In the genomic region with DNA sequence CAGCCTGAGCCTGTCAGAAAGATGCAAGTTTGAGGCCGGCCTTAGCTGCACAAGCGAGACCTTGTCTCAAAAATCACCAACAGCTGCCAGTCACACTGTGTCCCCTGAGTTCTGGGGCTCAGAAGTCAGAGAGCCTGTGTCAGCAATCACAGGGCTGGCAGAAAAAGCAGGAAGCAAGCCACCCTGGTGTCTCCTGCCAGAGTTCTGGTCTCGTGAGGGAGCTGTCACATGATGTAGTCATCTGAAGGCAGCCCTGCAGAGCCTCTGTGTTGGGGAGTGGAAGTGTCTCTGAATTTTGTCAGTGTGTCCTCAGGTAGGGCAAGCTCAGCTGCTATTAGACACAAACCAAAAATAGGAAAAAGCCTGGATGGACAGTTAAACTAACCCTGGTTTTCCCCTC, we compare ENCODE assay signal across 11 mouse cellular contexts. TPM values are rescaled to one million over a fixed set of nuclear protein-coding genes. Genes with fewer than 3 reads are reported as not detected.
DNase-seq lines count a peak whose midpoint lies in the region; ATAC-seq and TF ChIP-seq lines count a peak whose summit lies in the region.
"Had no signal": no experiment of that assay in that cellular context is flagged by ENCODE, and none has a peak within 500 bp of the region (broad histone marks: within the 10 kb centered on the region; RNA-seq: fewer than 3 reads in every experiment).

No protein-coding gene starts in this region.

- no peak for ATAC-seq in hindbrain, embryonic 13.5 days (ENCODE audit: low FRiP score)
- ATAC-seq: forebrain, embryonic 14.5 days had no signal

- H3K27ac ChIP-seq in thymus, adult 2 months (ENCODE audit: control insufficient read depth, insufficient read depth, low read length) = no peak overlapping the region
- H3K27ac ChIP-seq in hindbrain, embryonic 13.5 days = no peak overlapping the region
- H3K27ac ChIP-seq: hindbrain, embryonic 12.5 days; midbrain, embryonic 12.5 days had no signal

- no peak overlapping the region for H3K4me2 ChIP-seq in hindbrain, embryonic 13.5 days
- H3K4me2 ChIP-seq: hindbrain, embryonic 12.5 days; midbrain, embryonic 12.5 days had no signal

- DNase-seq in layer of hippocampus, adult 11-12 months (ENCODE audit: low spot score) = peak; percentile 58
- DNase-seq in layer of hippocampus, postnatal 10 days (ENCODE audit: low spot score in 2 of 2) = no peak
- peak; percentile 87 for DNase-seq in adipocyte (ENCODE audit: low spot score)
- DNase-seq in heart, adult 18-20 months = peak; percentile 84 to 91
- peak; percentile 78 for DNase-seq in heart, postnatal 4 days
- DNase-seq in cerebellum, postnatal 4 days (ENCODE audit: low spot score in 2 of 2) = no peak
- DNase-seq in thymus, adult 2 months = no peak

- no peaks in the 10 kb centered on the region for H3K9me3 ChIP-seq in hindbrain, embryonic 13.5 days
- H3K9me3 ChIP-seq: hindbrain, embryonic 12.5 days; midbrain, embryonic 12.5 days had no signal

- 75% methylated on average over 3 of the region's 3 CpGs for WGBS in thymus, adult 2 months
- 80% methylated on average over 3 of the region's 3 CpGs for WGBS in hindbrain, embryonic 13.5 days

- H3K9ac ChIP-seq in hindbrain, embryonic 13.5 days = no peak overlapping the region
- H3K9ac ChIP-seq: hindbrain, embryonic 12.5 days; midbrain, embryonic 12.5 days had no signal

- TF ChIP-seq CTCF in thymus, adult 2 months (IDR thresholded peaks at IDR 0.05; ENCODE audit: borderline replicate concordance, control insufficient read depth, extremely low read depth, insufficient read depth, low read length, poor library complexity) = no peak

- no peak for TF ChIP-seq POLR2A in thymus, adult 2 months (IDR thresholded peaks at IDR 0.05; ENCODE audit: control insufficient read depth, extremely low read depth, insufficient read depth, low read length, poor library complexity)

- no peak overlapping the region for H3K4me3 ChIP-seq in thymus, adult 2 months (ENCODE audit: control insufficient read depth, insufficient read depth, low read length)
- H3K4me3 ChIP-seq in hindbrain, embryonic 13.5 days = no peak overlapping the region
- H3K4me3 ChIP-seq: hindbrain, embryonic 12.5 days; midbrain, embryonic 12.5 days had no signal

- H3K36me3 ChIP-seq in thymus, adult 2 months (ENCODE audit: control insufficient read depth, insufficient read depth, low read length) = peaks cover 14% of the 10 kb centered on the region
- peaks cover 90% of the 10 kb centered on the region for H3K36me3 ChIP-seq in hindbrain, embryonic 13.5 days

- H3K4me1 ChIP-seq in thymus, adult 2 months (replicated peaks; ENCODE audit: control insufficient read depth, insufficient read depth, low read length) = no peaks in the 10 kb centered on the region
- H3K4me1 ChIP-seq in hindbrain, embryonic 13.5 days (replicated peaks) = no peaks in the 10 kb centered on the region
- H3K4me1 ChIP-seq: midbrain, embryonic 12.5 days had no signal

- no peaks in the 10 kb centered on the region for H3K27me3 ChIP-seq in thymus, adult 2 months (ENCODE audit: control insufficient read depth, insufficient read depth, low read length)
- no peaks in the 10 kb centered on the region for H3K27me3 ChIP-seq in hindbrain, embryonic 13.5 days
- H3K27me3 ChIP-seq: hindbrain, embryonic 12.5 days; midbrain, embryonic 12.5 days had no signal

RNA-seq across cellular contexts. Expression of a gene that starts 15.2 kb away (rescaled TPM):
- 100 to 1,000 TPM; 217 to 239 TPM for total RNA-seq in layer of hippocampus, postnatal 10 days (2021)
- 100 to 1,000 TPM in 1 of 2 experiments, 10 to 100 TPM in 1; 89.2 to 109 TPM for total RNA-seq in heart, adult 18-20 months (2021)
- 100 to 1,000 TPM; 269 to 299 TPM for total RNA-seq in heart, postnatal 4 days (2021)
- 1,171 and 1,772 TPM in 2 replicates for polyA plus RNA-seq in thymus, adult 2 months (2012; rRNA removed)
- polyA plus RNA-seq in hindbrain, embryonic 13.5 days (2015; fragmentation: Nextera tagmentation; extraction: Ambion mirVana) = 588 and 607 TPM in 2 replicates

RNA-seq across cellular contexts. Expression of a gene that starts 15.9 kb away (rescaled TPM):
- 10 to 100 TPM; 42.6 to 43.3 TPM for total RNA-seq in layer of hippocampus, postnatal 10 days (2021)
- total RNA-seq in heart, adult 18-20 months (2021) = 10 to 100 TPM; 30.7 to 33.7 TPM
- 10 to 100 TPM; 26.9 to 35.6 TPM for total RNA-seq in heart, postnatal 4 days (2021)
- 32.9 and 33.0 TPM in 2 replicates for polyA plus RNA-seq in thymus, adult 2 months (2012; rRNA removed)
- polyA plus RNA-seq in hindbrain, embryonic 13.5 days (2015; fragmentation: Nextera tagmentation; extraction: Ambion mirVana) = 48.0 and 53.9 TPM in 2 replicates

RNA-seq across cellular contexts. Expression of a gene that starts 24.9 kb away (rescaled TPM):
- total RNA-seq in layer of hippocampus, postnatal 10 days (2021) = 10 to 100 TPM; 30.4 to 31.4 TPM
- total RNA-seq in heart, adult 18-20 months (2021) = 10 to 100 TPM; 37.5 to 42.3 TPM
- 10 to 100 TPM; 41.2 to 43.3 TPM for total RNA-seq in heart, postnatal 4 days (2021)
- 37.3 and 46.3 TPM in 2 replicates for polyA plus RNA-seq in thymus, adult 2 months (2012; rRNA removed)
- polyA plus RNA-seq in hindbrain, embryonic 13.5 days (2015; fragmentation: Nextera tagmentation; extraction: Ambion mirVana) = 70.4 and 74.7 TPM in 2 replicates

RNA-seq across cellular contexts. Expression of a gene that starts 25.1 kb away (rescaled TPM):
- total RNA-seq in layer of hippocampus, postnatal 10 days (2021) = 10 to 100 TPM; 32.5 to 33.7 TPM
- total RNA-seq in heart, adult 18-20 months (2021) = 10 to 100 TPM; 38.3 to 46.4 TPM
- total RNA-seq in heart, postnatal 4 days (2021) = 10 to 100 TPM; 31.0 to 32.2 TPM
- 69.9 and 82.6 TPM in 2 replicates for polyA plus RNA-seq in thymus, adult 2 months (2012; rRNA removed)
- polyA plus RNA-seq in hindbrain, embryonic 13.5 days (2015; fragmentation: Nextera tagmentation; extraction: Ambion mirVana) = 79.3 and 83.2 TPM in 2 replicates

RNA-seq across cellular contexts. Expression of a gene that starts 40.3 kb away (rescaled TPM):
- 10 to 100 TPM; 23.3 to 27.6 TPM for total RNA-seq in layer of hippocampus, postnatal 10 days (2021)
- total RNA-seq in heart, adult 18-20 months (2021) = 10 to 100 TPM; 14.8 to 18.7 TPM
- total RNA-seq in heart, postnatal 4 days (2021) = 10 to 100 TPM; 40.9 to 42.9 TPM
- 8.6 and 14.2 TPM in 2 replicates for polyA plus RNA-seq in thymus, adult 2 months (2012; rRNA removed)
- polyA plus RNA-seq in hindbrain, embryonic 13.5 days (2015; fragmentation: Nextera tagmentation; extraction: Ambion mirVana) = 62.6 and 67.2 TPM in 2 replicates

Comparison
In these comparisons a context has a peak if more than half of its experiments do, and no peak if none do; other contexts are left out.
1. DNase-seq: peak in layer of hippocampus, adult 11-12 months (single experiment), adipocyte (single experiment), heart, adult 18-20 months (2 of 2) and heart, postnatal 4 days (single experiment); none in layer of hippocampus, postnatal 10 days (0 of 2), cerebellum, postnatal 4 days (0 of 2) and thymus, adult 2 months (single experiment).